Mouse (Mus musculus) heart, embryonic 16.5 days (tissue): Measurements from ENCODE around the gene Tpm1. TPM values are rescaled to one million over a fixed set of nuclear protein-coding genes. Genes with fewer than 3 reads are reported as not detected.

Source experiments
- ATAC-seq: fragments of 200-750 bp; cut with Nextera tagmentation; replicated peaks from 2 replicates; pipeline ENCODE4 v1.8.0; 2017; ENCODE audit warnings: moderate number of reproducible peaks; ENCODE audit not compliant: insufficient read depth, low FRiP score; ENCODE audit errors: extremely low read depth
- H3K27ac ChIP-seq: fragments of 300-500 bp; sonication (generic); 2 replicates; pipeline ENCODE4 v1.5.1; 2014; ENCODE audit warnings: mild to moderate bottlenecking, low read length, control low read depth, moderate library complexity
- H3K27me3 ChIP-seq: fragments of 300-500 bp; sonication (generic); 2 replicates; pipeline ENCODE4 v1.6.1; 2014; ENCODE audit warnings: low read length, mixed read lengths; ENCODE audit not compliant: control insufficient read depth, insufficient read depth
- H3K36me3 ChIP-seq: fragments of 300-500 bp; sonication (generic); 2 replicates; pipeline ENCODE4 v1.6.1; 2014; ENCODE audit not compliant: control insufficient read depth, insufficient read depth
- H3K4me1 ChIP-seq: fragments of 300-500 bp; sonication (generic); 2 replicates; pipeline ENCODE4 v1.6.1; 2014; ENCODE audit warnings: low read length, mixed read lengths; ENCODE audit not compliant: control insufficient read depth, insufficient read depth
- H3K4me2 ChIP-seq: fragments of 300-500 bp; sonication (generic); 2 replicates; pipeline ENCODE4 v1.6.1; 2014; ENCODE audit warnings: low read depth, mild to moderate bottlenecking, control low read depth, low read length
- H3K4me3 ChIP-seq: fragments of 300-500 bp; sonication (generic); 2 replicates; pipeline ENCODE4 v1.5.1; 2014; ENCODE audit warnings: mild to moderate bottlenecking, control low read depth, low read length
- H3K9ac ChIP-seq: fragments of 300-500 bp; sonication (generic); 2 replicates; pipeline ENCODE4 v1.6.1; 2014; ENCODE audit warnings: low read length, control low read depth
- H3K9me3 ChIP-seq: fragments of 300-500 bp; sonication (generic); replicated peaks from 2 replicates; pipeline ENCODE4 v1.6.1; 2016; ENCODE audit warnings: low read length; ENCODE audit not compliant: control insufficient read depth
- WGBS: fragments of 180-500 bp; shearing (Covaris S2); extraction: QIAGEN DNeasy Blood & Tissue Kit; methylation state at CpG from one replicate; pipeline ENCODE4 v1.1.7; 2014; 5-methylcytosine and 5-hydroxymethylcytosine counted together
- polyA plus RNA-seq: library from polyadenylated mRNA; unstranded; fragments of >200 nt; fragmentation: Nextera tagmentation; extraction: Ambion mirVana; gene quantifications from 2 replicates; pipeline ENCODE4 v1.2.1, GENCODE M21; 2015

The Tpm1 gene
- polyA plus RNA-seq, 1 experiment from 2014 or later = 5,310 TPM

DNA sequence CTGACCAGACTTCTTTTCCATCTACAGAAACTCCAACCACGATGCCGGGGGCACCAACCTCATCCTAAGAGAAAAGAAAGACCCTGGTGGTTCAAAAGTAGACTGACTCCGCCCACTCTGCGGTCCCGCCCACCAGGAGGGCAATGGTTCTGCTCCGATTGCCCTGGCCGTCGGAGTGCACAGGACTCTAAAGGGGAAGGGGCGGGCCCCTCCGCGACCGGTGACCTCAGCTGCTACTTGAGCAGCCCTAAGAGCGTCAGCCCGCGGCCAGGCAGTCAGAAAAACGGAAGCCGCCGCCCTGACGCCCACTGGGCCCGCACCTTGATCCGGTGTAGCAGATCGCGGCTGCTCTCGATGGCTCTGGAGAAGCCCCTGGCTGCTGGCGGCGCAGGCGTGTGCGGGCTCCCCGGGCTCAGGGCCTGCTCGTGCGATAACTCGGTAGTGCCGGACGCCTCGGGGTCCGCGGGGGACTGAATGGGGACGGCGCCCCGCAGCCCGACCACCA, 74.4 kb downstream of the Tpm1 start:
- Histone ChIP-seq H3K27me3 (no peaks in the 10 kb centered on the region), H3K9me3 (no peaks in the 10 kb centered on the region), H3K27ac (peak overlapping the region; percentile 86), H3K9ac (peak overlapping the region; percentile 86), H3K36me3 (peaks cover 5% of the 10 kb centered on the region; the same call in 1 of the 2 replicates), H3K4me2 (peak overlapping the region; percentile 87), H3K4me3 (peak overlapping the region; percentile 88), H3K4me1 (peaks cover 7% of the 10 kb centered on the region)
- WGBS = 1% methylated on average over 40 of the region's 41 CpGs
- peak; percentile 83 for ATAC-seq

Other genes starting within 250 kb of the Tpm1 start
- gene Aph1c, start 214.7 kb downstream of the Tpm1 start, polyA plus RNA-seq = 1.6 and 2.0 TPM in 2 replicates
- gene Rab8b, start 129.7 kb downstream of the Tpm1 start, polyA plus RNA-seq = 17.2 and 17.6 TPM in 2 replicates
- gene Rps27l, start 103.3 kb downstream of the Tpm1 start, polyA plus RNA-seq = 437 and 444 TPM in 2 replicates
- gene Lactb, start 73.9 kb downstream of the Tpm1 start, polyA plus RNA-seq = 5.4 and 6.3 TPM in 2 replicates